Mouse (Mus musculus) heart, embryonic 11.5 days (tissue): ENCODE measurements at regions not wholly inside any gene's neighbourhood (a gene's known extent, or its start where the extent isn't known, plus 50 kb on each side); places are given as distances from the start of the nearest gene placed in this dataset. TPM values are rescaled to one million over a fixed set of nuclear protein-coding genes. Genes with fewer than 3 reads are reported as not detected.

ENCODE experiments used
- microRNA-seq: library from miRNA; unstranded; fragments of <30 nt; microRNA quantifications from one replicate; pipeline ENCODE4, GENCODE M21; 2016; ENCODE audit warnings: borderline number of aligned reads

Small RNA genes lying in the stretch of these regions (microRNA-seq; reads per million reads assigned to microRNA genes)
- not detected for gene Gm22696
